Mouse (Mus musculus): ENCODE measurements around the gene Anapc1. TPM values are rescaled to one million over a fixed set of nuclear protein-coding genes. Genes with fewer than 3 reads are reported as not detected.

Anapc1 gene
- polyA plus RNA-seq, 1 experiment from 2014 or later, result 27.4 TPM

- DNase-seq (ENCODE audit: low spot score) (no peak), ATAC-seq (replicated peaks; ENCODE audit: low FRiP score, low read depth) (no peak)
- Histone ChIP-seq H3K27ac (no peak overlapping the region), H3K4me1 (replicated peaks; ENCODE audit: insufficient read depth, low read length) (no peaks in the 10 kb centered on the region), H3K4me3 (replicated peaks; ENCODE audit: low read depth, low read length) (no peak overlapping the region), H3K4me2 (ENCODE audit: low read length) (no peak overlapping the region), H3K36me3 (ENCODE audit: insufficient read depth, low read length) (0 out of 2 replicates have a peak, but pooled peaks cover 2% of the 10 kb centered on the region), H3K9me3 (replicated peaks; ENCODE audit: low read length) (no peaks in the 10 kb centered on the region), H3K27me3 (ENCODE audit: insufficient read depth, low read length) (no peaks in the 10 kb centered on the region), H3K9ac (ENCODE audit: low read depth, low read length) (no peak overlapping the region)
- WGBS, result 66% methylated on average over 3 of the region's 3 CpGs
- no peak for TF ChIP-seq CTCF (IDR thresholded peaks at IDR 0.05; ENCODE audit: low read depth)
Measured at GRCm38 (mm10) chr2:128727552-128727951, 40.4 kb upstream of the Anapc1 start.

- WGBS, result 69% methylated on average over 7 of the region's 7 CpGs
- no peaks in the 10 kb centered on the region for H3K36me3 ChIP-seq (ENCODE audit: insufficient read depth, low read length)
- DNase-seq (ENCODE audit: low spot score) (no peak), ATAC-seq (replicated peaks; ENCODE audit: low FRiP score, low read depth) (no peak)
- no peak overlapping the region for H3K4me3 ChIP-seq (replicated peaks; ENCODE audit: low read depth, low read length)
- no peaks in the 10 kb centered on the region for H3K9me3 ChIP-seq (replicated peaks; ENCODE audit: low read length)
- H3K27ac ChIP-seq, result 0 out of 2 replicates have a peak overlapping the region, but pooled peaks have one; percentile 13
- H3K9ac ChIP-seq (ENCODE audit: low read depth, low read length), result no peak overlapping the region
- no peaks in the 10 kb centered on the region for H3K27me3 ChIP-seq (ENCODE audit: insufficient read depth, low read length)
- 0 out of 2 replicates have a peak, but pooled peaks cover 5% of the 10 kb centered on the region for H3K4me1 ChIP-seq (replicated peaks; ENCODE audit: insufficient read depth, low read length)
- TF ChIP-seq CTCF (IDR thresholded peaks at IDR 0.05; ENCODE audit: low read depth), result no peak
- no peak overlapping the region for H3K4me2 ChIP-seq (ENCODE audit: low read length)
Measured at GRCm38 (mm10) chr2:128726626-128727025, 39.4 kb upstream of the Anapc1 start.

- ATAC-seq (replicated peaks; ENCODE audit: low FRiP score, low read depth) (no peak), DNase-seq (ENCODE audit: low spot score) (no peak)
- Histone ChIP-seq H3K9ac (ENCODE audit: low read depth, low read length) (no peak overlapping the region), H3K4me3 (replicated peaks; ENCODE audit: low read depth, low read length) (no peak overlapping the region), H3K27me3 (ENCODE audit: insufficient read depth, low read length) (no peaks in the 10 kb centered on the region), H3K9me3 (replicated peaks; ENCODE audit: low read length) (no peaks in the 10 kb centered on the region), H3K27ac (0 out of 2 replicates have a peak overlapping the region, but pooled peaks have one; percentile 13), H3K4me2 (ENCODE audit: low read length) (no peak overlapping the region), H3K36me3 (ENCODE audit: insufficient read depth, low read length) (no peaks in the 10 kb centered on the region), H3K4me1 (replicated peaks; ENCODE audit: insufficient read depth, low read length) (0 out of 2 replicates have a peak, but pooled peaks cover 5% of the 10 kb centered on the region)
- 84% methylated on average over 5 of the region's 5 CpGs for WGBS
- no peak for TF ChIP-seq CTCF (IDR thresholded peaks at IDR 0.05; ENCODE audit: low read depth)
Measured at GRCm38 (mm10) chr2:128726067-128726466, 38.9 kb upstream of the Anapc1 start.

- no peaks in the 10 kb centered on the region for H3K27me3 ChIP-seq (ENCODE audit: insufficient read depth, low read length)
- H3K27ac ChIP-seq, result peak overlapping the region; percentile 47
- ATAC-seq (replicated peaks; ENCODE audit: low FRiP score, low read depth), result no peak
- TF ChIP-seq CTCF (IDR thresholded peaks at IDR 0.05; ENCODE audit: low read depth), result no peak
- H3K9ac ChIP-seq (ENCODE audit: low read depth, low read length), result no peak overlapping the region
- H3K36me3 ChIP-seq (ENCODE audit: insufficient read depth, low read length), result no peaks in the 10 kb centered on the region
- WGBS, result 77% methylated on average over 5 of the region's 5 CpGs
- H3K4me3 ChIP-seq (replicated peaks; ENCODE audit: low read depth, low read length), result no peak overlapping the region
- peaks cover 5% of the 10 kb centered on the region; the same call in 1 of the 2 replicates for H3K4me1 ChIP-seq (replicated peaks; ENCODE audit: insufficient read depth, low read length)
- no peak overlapping the region for H3K4me2 ChIP-seq (ENCODE audit: low read length)
- no peak for DNase-seq (ENCODE audit: low spot score)
- no peaks in the 10 kb centered on the region for H3K9me3 ChIP-seq (replicated peaks; ENCODE audit: low read length)
Measured at GRCm38 (mm10) chr2:128722106-128722710, 35.0 kb upstream of the Anapc1 start.

- Histone ChIP-seq H3K4me2 (ENCODE audit: low read length) (no peak overlapping the region), H3K36me3 (ENCODE audit: insufficient read depth, low read length) (no peaks in the 10 kb centered on the region), H3K9ac (ENCODE audit: low read depth, low read length) (no peak overlapping the region), H3K4me3 (replicated peaks; ENCODE audit: low read depth, low read length) (no peak overlapping the region), H3K4me1 (replicated peaks; ENCODE audit: insufficient read depth, low read length) (peaks cover 21% of the 10 kb centered on the region), H3K27me3 (ENCODE audit: insufficient read depth, low read length) (no peaks in the 10 kb centered on the region), H3K9me3 (replicated peaks; ENCODE audit: low read length) (no peaks in the 10 kb centered on the region), H3K27ac (no peak overlapping the region)
- TF ChIP-seq CTCF (IDR thresholded peaks at IDR 0.05; ENCODE audit: low read depth), result no peak
- ATAC-seq (replicated peaks; ENCODE audit: low FRiP score, low read depth) (no peak), DNase-seq (ENCODE audit: low spot score) (no peak)
- 98% methylated on average over 2 of the region's 2 CpGs for WGBS
Measured at GRCm38 (mm10) chr2:128719380-128719779, 32.2 kb upstream of the Anapc1 start.

GRCm38 (mm10) chr2:128715979-128716378 is 28.8 kb upstream of the Anapc1 start:
- DNase-seq (ENCODE audit: low spot score) (no peak), ATAC-seq (replicated peaks; ENCODE audit: low FRiP score, low read depth) (no peak)
- Histone ChIP-seq H3K9me3 (replicated peaks; ENCODE audit: low read length) (no peaks in the 10 kb centered on the region), H3K4me2 (ENCODE audit: low read length) (no peak overlapping the region), H3K4me3 (replicated peaks; ENCODE audit: low read depth, low read length) (no peak overlapping the region), H3K36me3 (ENCODE audit: insufficient read depth, low read length) (no peaks in the 10 kb centered on the region), H3K27ac (peak overlapping the region; percentile 89), H3K4me1 (replicated peaks; ENCODE audit: insufficient read depth, low read length) (peaks cover 34% of the 10 kb centered on the region), H3K9ac (ENCODE audit: low read depth, low read length) (no peak overlapping the region), H3K27me3 (ENCODE audit: insufficient read depth, low read length) (no peaks in the 10 kb centered on the region)
- no peak for TF ChIP-seq CTCF (IDR thresholded peaks at IDR 0.05; ENCODE audit: low read depth)
- 83% methylated on average over 1 of the region's 1 CpGs for WGBS
